Mouse (Mus musculus): Measurements from ENCODE around the gene Cnih3. TPM values are rescaled to one million over a fixed set of nuclear protein-coding genes. Genes with fewer than 3 reads are reported as not detected.

Cnih3 gene
- polyA plus RNA-seq, 1 experiment from 2014 or later, result 14.1 TPM

DNA sequence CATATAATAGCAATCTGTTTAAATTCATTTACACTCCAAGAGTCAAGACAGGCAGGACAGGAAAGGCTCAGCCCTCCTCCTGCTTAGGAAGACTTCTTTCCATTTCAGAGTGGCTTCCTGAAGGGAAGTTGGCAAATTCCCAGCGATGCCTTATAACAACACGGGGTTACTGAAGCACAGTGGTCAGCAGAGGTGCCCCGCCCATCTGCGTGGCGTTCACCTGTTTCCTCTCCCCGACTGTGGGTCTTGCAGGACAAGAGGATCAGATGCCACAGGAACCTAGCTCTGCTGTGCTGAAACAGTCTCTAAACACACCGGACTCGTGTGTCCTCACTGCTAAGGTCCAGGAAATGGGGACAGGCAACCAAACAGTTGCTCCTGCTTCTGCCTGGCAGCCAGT is 152.9 kb downstream of the Cnih3 start:
- Histone ChIP-seq H3K36me3 (ENCODE audit: control insufficient read depth, insufficient read depth, low read length) (no peaks in the 10 kb centered on the region), H3K4me3 (ENCODE audit: low read length) (no peak overlapping the region), H3K4me2 (ENCODE audit: low read length) (no peak overlapping the region), H3K9ac (ENCODE audit: low read depth, low read length) (no peak overlapping the region), H3K27me3 (replicated peaks; ENCODE audit: control insufficient read depth, insufficient read depth, low read length) (no peaks in the 10 kb centered on the region), H3K4me1 (ENCODE audit: control insufficient read depth, insufficient read depth, low read depth, low read length) (no peaks in the 10 kb centered on the region), H3K9me3 (ENCODE audit: control insufficient read depth, low read length) (no peaks in the 10 kb centered on the region), H3K27ac (ENCODE audit: low read depth, low read length) (no peak overlapping the region)
- WGBS, result 74% methylated on average over 8 of the region's 8 CpGs
- ATAC-seq, result no peak

Other genes with a start within 250 kb of the Cnih3 start
- gene Nvl, start 208.4 kb upstream of the Cnih3 start, polyA plus RNA-seq (2015; fragmentation: Nextera tagmentation; extraction: Ambion mirVana), result 36.7 and 43.1 TPM in 2 replicates
- gene Cnih4, start 207.9 kb upstream of the Cnih3 start, polyA plus RNA-seq (2015; fragmentation: Nextera tagmentation; extraction: Ambion mirVana), result 52.3 and 62.4 TPM in 2 replicates
- gene Wdr26, start 140.6 kb upstream of the Cnih3 start, polyA plus RNA-seq (2015; fragmentation: Nextera tagmentation; extraction: Ambion mirVana), result 29.5 and 30.0 TPM in 2 replicates
- 0.11 and 0.19 TPM in 2 replicates for gene Ccdc121, start 158.8 kb downstream of the Cnih3 start, polyA plus RNA-seq (2015; fragmentation: Nextera tagmentation; extraction: Ambion mirVana)
- 0.37 and 0.50 TPM in 2 replicates for gene Dnah14, start 223.9 kb downstream of the Cnih3 start, polyA plus RNA-seq (2015; fragmentation: Nextera tagmentation; extraction: Ambion mirVana)

Measured in hindbrain, embryonic 16.5 days (tissue).